Mouse (Mus musculus) gastrocnemius, adult 8-10 months (tissue): ENCODE measurements at regions not wholly inside any gene's neighbourhood (a gene's known extent, or its start where the extent isn't known, plus 50 kb on each side); places are given as distances from the start of the nearest gene placed in this dataset.

Source experiments
- DNase-seq, 2 experiments: peaks; one replicate each; pipeline ENCODE4 v3.0.0; 2022; ENCODE audit warnings: low spot score in 2 of 2

DNA sequence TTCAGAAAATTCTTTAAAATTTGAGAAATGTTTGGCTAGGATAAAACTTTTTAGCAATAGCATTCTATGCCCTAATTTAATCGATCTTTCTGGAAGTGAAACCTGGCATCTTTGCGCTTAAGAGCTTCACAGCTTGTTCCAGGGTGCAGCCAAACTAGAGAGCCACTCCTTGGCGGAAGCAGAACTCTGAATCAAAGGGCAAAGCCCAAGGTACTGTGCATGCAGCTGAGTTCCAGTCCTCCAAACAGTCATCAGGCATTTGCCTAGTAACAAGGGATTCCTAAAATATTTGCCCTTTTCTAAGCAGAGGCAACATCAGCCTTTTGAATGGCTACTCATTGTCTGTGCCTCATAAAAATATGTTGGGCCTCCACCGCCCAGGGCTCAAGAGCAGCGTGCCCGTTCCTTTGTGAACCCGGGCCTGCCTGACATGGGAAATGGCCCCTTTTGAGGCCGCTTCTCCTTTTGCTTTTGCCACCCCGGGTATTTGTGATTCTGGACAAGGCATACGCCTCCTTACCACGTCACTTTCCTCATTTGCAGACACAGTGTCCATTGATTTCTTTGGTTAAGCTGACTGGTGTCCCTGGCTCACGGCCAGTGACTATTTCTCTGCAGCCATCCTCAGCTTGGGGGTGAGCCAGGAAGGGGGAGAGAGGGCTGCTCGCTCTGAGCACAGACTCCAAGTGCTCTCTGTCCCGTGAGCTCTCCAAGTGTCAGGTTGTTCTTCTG lies 402.2 kb upstream of the Smim15 start:
- DNase-seq, result no peak

- DNase-seq, result no peak
Measured at GRCm38 (mm10) chr13:107639620-107640019, 404.6 kb upstream of the Smim15 start.

GRCm38 (mm10) chr13:107637269-107637668 lies 407.0 kb upstream of the Smim15 start:
- no peak for DNase-seq

- DNase-seq, result no peak
Measured at GRCm38 (mm10) chr13:107635114-107635513, 409.1 kb upstream of the Smim15 start.

DNA sequence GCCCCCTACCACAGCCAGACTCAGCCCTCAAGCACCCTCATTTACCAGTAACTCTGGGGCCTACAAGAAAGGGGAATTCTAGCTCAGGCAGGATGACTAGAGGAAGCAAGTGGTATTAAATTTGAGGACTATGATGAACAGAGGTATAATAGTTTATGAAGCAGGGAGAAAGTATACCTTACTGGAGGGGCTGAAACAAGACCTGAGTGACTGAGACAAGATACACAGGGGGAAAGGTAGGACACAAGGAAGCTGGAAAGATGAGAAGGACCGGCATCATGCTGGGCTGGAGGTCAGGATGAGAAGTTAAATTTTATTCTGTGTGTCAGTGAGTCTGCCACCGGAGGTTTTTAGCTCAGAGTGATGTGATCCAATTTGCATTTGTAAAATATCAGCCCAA lies 417.2 kb upstream of the Smim15 start:
- DNase-seq, result no peak

- no peak for DNase-seq
Measured at GRCm38 (mm10) chr13:107626670-107627069, 417.6 kb upstream of the Smim15 start.

DNA sequence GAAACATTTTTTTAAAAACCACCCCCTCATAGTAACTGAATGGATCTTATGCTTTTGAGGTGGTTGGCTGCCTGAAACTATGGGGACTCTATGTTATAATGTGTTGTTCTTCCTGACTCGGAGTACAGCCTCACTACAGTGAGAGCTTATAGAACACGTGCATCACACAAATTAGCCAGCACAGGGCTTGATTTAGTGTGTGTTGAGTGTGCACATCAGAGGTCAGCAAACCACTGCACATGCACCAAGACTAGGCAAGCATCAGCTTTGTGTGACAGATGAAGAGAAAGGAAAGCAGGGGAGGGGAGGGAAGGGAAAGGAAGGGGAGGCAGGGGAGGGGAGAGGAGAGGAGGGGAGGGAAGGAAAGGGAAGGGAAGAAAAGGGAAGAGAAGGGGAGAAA lies 422.9 kb upstream of the Smim15 start:
- DNase-seq, result no peak

- no peak for DNase-seq
Measured at GRCm38 (mm10) chr13:107620887-107621286, 423.4 kb upstream of the Smim15 start.

DNA sequence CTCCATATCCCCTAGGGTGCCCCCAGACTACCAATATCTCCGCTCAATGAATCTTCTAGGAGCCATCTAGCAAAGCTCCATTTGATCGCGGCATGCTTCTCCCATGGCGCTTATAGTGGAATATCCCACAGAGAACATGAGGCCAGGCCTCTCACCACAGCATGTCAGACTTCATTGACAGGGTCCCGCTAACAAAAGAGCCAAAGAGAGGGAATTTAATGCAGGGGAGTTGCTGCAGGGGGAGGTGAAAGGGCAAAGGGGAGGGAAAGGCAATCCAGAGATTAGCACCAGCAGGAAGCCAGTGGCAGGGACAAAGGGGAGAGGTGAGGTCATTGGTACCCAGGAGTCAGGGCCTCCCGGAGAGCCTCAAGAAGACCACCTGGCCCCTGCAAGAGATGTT lies 424.0 kb upstream of the Smim15 start:
- DNase-seq, result no peak

DNA sequence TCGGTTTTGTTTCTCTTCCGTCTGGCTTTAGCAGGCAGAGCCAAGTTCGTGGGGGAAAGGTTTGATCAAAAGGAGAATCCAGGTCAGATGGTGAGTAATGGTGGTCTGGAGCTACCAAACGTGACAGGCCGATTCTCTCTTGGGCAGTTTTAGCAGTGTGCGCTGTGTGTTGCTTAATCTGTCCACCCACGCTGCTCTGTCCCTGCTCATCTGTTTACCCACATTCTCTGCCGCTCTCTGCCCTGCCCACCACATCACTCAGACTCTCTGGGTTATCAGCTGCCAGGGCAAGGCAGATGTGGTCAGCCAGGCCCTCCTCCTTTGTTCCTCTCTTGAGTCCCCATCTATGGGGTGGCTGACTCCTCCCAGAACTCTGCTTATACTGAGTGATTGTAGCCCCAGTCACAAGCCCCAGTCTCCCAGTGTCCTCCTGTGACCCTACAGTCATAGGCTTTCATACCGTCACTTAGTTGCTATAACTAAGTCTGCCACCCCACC lies 424.8 kb upstream of the Smim15 start:
- no peak for DNase-seq

GRCm38 (mm10) chr13:107618796-107619429 lies 425.3 kb upstream of the Smim15 start:
- no peak for DNase-seq

DNA sequence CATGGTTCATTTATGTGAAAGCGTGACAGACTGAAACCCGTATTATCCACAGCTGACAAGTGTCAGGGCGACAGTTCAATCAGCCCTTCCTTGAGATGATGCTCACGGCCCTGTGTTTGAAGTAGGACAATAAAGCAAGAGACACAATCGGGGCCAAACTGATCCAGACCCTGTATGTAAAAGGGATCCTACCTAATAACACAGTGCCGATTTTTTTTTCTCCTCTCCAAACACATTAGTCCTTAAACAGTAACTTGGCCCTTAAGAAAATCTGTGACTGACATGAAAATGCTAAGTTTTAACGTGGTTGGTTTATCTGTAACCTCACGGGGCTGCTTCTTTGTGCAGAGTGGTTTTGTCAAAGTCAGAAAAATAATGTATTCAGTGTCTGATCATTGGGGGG lies 425.9 kb upstream of the Smim15 start:
- DNase-seq, result no peak

DNA sequence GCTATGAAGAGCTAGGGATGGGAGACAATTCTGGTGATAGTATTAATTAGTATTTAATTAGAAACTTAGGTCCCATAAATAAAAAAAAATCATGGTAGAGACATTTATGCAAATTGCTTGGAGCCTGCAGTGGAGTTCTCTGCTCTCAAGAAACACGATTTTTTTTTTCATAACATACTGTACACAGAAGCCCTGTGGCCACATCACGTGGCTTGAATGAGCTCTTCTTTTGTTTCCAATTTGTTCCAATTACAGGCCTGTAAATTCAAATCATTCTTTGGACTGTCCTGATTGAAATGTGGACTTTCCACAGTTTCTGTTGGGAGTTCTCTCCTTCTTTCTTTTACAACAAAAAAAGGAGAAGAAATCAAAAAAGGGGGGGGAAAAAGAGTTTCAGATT lies 426.7 kb upstream of the Smim15 start:
- no peak for DNase-seq

- no peak for DNase-seq
Measured at GRCm38 (mm10) chr13:107616775-107617174, 427.5 kb upstream of the Smim15 start.

- DNase-seq, result no peak
Measured at GRCm38 (mm10) chr13:107608996-107609503, 435.2 kb upstream of the Smim15 start.

DNA sequence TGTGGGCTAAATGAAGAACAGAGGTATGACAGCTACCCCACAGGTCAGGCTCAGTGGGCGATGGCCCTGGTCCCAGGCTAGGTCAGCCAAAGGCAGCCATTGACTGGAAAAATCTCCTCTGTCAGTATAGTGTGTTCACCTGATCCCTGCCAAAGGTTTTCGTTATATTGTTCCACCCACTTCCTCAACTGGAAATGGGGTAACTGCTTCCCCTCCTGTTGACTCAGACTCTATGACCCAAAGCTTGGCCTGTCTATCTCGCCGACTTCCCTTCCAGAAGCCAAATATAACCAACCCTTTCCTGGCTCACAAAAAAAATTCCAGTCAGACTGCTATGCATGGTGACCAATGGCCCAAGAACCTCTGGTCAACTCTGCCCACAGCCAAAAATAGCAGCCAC lies 437.0 kb upstream of the Smim15 start:
- DNase-seq, result no peak

DNA sequence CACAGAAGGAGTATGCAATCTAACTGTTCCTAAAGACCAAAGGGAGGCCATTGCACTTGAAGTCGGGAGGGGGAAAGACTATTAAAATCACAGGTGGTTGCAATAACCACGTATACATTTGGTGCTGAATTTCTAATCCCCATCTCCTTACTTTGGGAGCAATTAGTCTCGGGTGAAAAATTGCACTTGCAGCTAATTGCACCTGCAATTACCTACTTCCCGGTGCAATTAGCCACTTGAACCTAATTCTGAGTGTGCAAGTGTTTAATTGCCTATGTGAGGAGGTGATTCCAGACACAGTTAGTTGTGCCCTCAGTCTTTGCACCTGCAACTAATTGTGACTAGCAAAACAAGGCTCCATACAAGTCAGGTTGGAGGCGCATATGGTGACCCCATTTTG lies 442.1 kb upstream of the Smim15 start:
- DNase-seq, result no peak

DNA sequence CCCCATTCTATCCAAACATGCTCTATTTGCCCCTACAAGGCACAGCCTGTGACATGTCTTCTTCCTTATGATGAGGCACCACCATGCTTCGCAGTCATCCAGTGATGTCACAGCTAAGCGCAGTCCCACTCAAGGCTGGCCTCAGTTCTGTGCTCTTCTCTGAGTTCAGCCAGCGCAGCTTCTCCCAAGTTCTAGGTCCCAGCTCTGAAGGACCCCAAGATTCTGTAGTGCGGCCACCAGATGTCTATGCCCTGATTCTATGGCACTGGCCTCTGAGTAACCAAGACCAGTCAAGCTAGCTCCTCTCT lies 443.2 kb upstream of the Smim15 start:
- DNase-seq, result no peak

- DNase-seq, result no peak
Measured at GRCm38 (mm10) chr13:107600331-107601131, 443.7 kb upstream of the Smim15 start.

DNA sequence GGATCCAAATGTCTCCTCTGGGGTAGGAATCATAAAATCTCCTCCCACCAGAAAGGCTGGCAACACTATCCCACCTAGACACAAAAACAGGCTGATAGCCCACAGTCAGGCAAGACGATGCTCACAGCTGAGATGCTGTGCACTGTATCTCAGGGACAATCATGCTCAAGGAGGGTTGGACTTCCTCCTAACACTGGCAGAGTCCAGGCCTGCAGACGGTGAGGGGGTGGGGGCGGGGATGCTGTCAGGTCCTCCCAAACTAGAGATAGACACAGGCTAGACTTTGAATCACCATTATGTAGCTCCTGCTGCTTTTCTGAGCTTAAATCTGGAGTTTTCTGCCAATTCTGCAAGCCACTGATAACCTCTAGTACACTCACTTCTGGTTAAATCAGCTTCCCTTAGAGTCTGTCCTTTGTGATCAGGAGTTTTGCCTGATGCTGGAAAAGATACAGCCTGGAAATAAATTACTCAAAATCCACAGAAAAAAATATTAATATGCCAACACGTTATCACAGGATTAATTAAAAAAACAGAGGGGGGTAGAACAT lies 445.1 kb upstream of the Smim15 start:
- no peak for DNase-seq

GRCm38 (mm10) chr13:107598391-107598790 lies 445.9 kb upstream of the Smim15 start:
- no peak for DNase-seq

GRCm38 (mm10) chr13:107597217-107597616 lies 447.0 kb upstream of the Smim15 start:
- no peak for DNase-seq
